Mouse (Mus musculus) heart, adult 2 months (tissue): ENCODE data around the gene Tsen2.

ENCODE experiments used
- CTCF ChIP-seq: fragments of 200-600 bp; IDR thresholded peaks from 2 replicates; pipeline ENCODE4 v1.8.1; 2022; ENCODE audit warnings: antibody characterized with exemption, mild to moderate bottlenecking, moderate library complexity
- POLR2A ChIP-seq: fragments of 200-500 bp; IDR thresholded peaks from 2 replicates; pipeline ENCODE4 v1.6.1; 2011; ENCODE audit warnings: mild to moderate bottlenecking, low read depth, low read length, control low read depth; ENCODE audit not compliant: insufficient read depth

- TF ChIP-seq POLR2A (no peak), CTCF (no peak)
Observed at GRCm38 (mm10) chr6:115606461-115606860, 62.0 kb downstream of the Tsen2 start.
